Mouse (Mus musculus) bone marrow, adult 2 months (tissue): ENCODE measurements at regions not wholly inside any gene's neighbourhood (a gene's known extent, or its start where the extent isn't known, plus 50 kb on each side); places are given as distances from the start of the nearest gene placed in this dataset.

Experiments used
- CTCF ChIP-seq: fragments of 200-500 bp; IDR thresholded peaks from 2 replicates; pipeline ENCODE4 v1.5.1; 2011; ENCODE audit warnings: low read length, control low read depth; ENCODE audit not compliant: control insufficient read depth, insufficient read depth
- POLR2A ChIP-seq: fragments of 200-500 bp; IDR thresholded peaks from 2 replicates; pipeline ENCODE4 v1.6.1; 2011; ENCODE audit warnings: low read depth, mild to moderate bottlenecking, control low read depth, low read length, borderline replicate concordance; ENCODE audit not compliant: control insufficient read depth

GRCm38 (mm10) chr15:93094202-93095135 is 180.5 kb downstream of the Gxylt1 start:
- TF ChIP-seq POLR2A = no peak
- TF ChIP-seq CTCF = no peak
